Mouse (Mus musculus) bone marrow macrophage, adult 2 months (primary cell): ENCODE data around the gene Lmo7.

Experiments used
- CTCF ChIP-seq: IDR thresholded peaks from 2 replicates; pipeline ENCODE4 v1.5.1; 2012; ENCODE audit warnings: low read depth, mild to moderate bottlenecking, low read length, moderate library complexity
- POLR2A ChIP-seq: IDR thresholded peaks from 2 replicates; pipeline ENCODE4 v1.6.1; 2012; ENCODE audit warnings: mild to moderate bottlenecking, low read depth, low read length, borderline replicate concordance

DNA sequence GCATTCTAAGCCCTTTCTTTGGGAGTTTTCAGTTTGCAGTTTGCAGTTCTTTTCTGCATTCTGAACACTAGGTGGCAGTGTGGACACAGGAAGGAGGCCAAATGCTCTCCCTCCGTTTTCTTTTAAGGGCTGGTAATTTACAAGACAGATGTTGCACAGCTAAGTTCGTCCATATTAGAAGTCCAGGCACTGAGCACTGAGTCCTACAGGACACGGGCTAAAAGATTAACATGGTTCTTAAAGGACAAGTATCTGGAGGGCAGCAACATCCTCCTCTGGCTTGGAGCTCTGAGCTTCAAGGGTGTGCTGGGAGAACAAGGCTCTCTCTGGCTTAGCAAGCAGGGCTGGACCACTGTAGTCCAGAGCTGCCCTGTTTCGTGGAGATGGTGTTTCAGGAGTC is 213.2 kb downstream of the Lmo7 start:
- no peak for TF ChIP-seq CTCF
- no peak for TF ChIP-seq POLR2A
